Mouse (Mus musculus): Measurements from ENCODE around the gene Nudt9.

- TF ChIP-seq CTCF (IDR thresholded peaks at IDR 0.05; ENCODE audit: low read depth, low read length), result no peak
- no peak for TF ChIP-seq TAL1 (conservative IDR thresholded peaks at IDR 0.05; ENCODE audit: low read depth, low read length)
- TF ChIP-seq GATA1 (IDR thresholded peaks at IDR 0.05; ENCODE audit: borderline replicate concordance, low read length), result no peak
- no peak for TF ChIP-seq POLR2AphosphoS5 (IDR thresholded peaks at IDR 0.05; ENCODE audit: insufficient replicate concordance, low read depth, low read length)
Measured at GRCm38 (mm10) chr5:104089751-104090150, 43.6 kb downstream of the Nudt9 start.
